Mouse (Mus musculus): ENCODE measurements around the gene Ptgds.

DNA sequence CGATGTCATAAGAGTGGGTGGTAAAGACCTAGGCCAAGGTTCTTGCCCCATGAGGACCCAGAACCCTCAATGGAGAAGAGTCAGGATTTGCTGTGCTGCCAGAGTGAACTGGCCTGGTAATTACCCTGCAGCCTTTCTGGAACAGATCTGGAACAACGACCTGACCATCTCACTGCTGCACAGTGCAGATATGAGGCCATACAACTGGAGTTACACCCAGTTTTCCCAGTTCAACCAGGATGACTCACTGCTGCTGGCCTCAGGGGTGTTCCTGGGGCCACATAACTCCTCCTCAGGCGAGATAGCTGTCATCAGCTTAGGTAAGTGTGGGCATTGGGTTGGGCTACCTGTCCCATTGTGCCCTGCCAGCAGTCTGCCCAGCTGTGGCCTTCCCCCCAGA is 32.9 kb upstream of the Ptgds start:
- TF ChIP-seq POLR2A (IDR thresholded peaks at IDR 0.05; ENCODE audit: insufficient read depth, low read depth, low read length) = no peak
- no peak for TF ChIP-seq CTCF (IDR thresholded peaks at IDR 0.05)
- TF ChIP-seq EP300 (IDR thresholded peaks at IDR 0.05; ENCODE audit: insufficient read depth, low read depth, low read length) = no peak
